Mouse (Mus musculus): ENCODE data around the gene Trf. TPM values are rescaled to one million over a fixed set of nuclear protein-coding genes. Genes with fewer than 3 reads are reported as not detected.
A peak's percentile ranks its signal among the peaks of the same experiment; 100 is the strongest.
"Not testable (repeated sequence)": the region's sequence is repeated elsewhere in the genome, so short reads cannot be mapped to it uniquely, and the experiment has no call there.

The Trf gene
- polyA plus RNA-seq, 1 experiment from 2014 or later, result 34.3 TPM

GRCm38 (mm10) chr9:103180303-103180702 lies 49.9 kb downstream of the Trf start:
- H3K9ac ChIP-seq, result peak overlapping the region; percentile 62; the same call in 1 of the 2 replicates
- H3K36me3 ChIP-seq, result peaks cover 80% of the 10 kb centered on the region
- no peak overlapping the region for H3K4me3 ChIP-seq
- no peaks in the 10 kb centered on the region for H3K9me3 ChIP-seq
- no peaks in the 10 kb centered on the region for H3K27me3 ChIP-seq
- 55% methylated on average over 3 of the region's 3 CpGs for WGBS
- H3K4me1 ChIP-seq (replicated peaks), result peaks cover 16% of the 10 kb centered on the region
- peak overlapping the region; percentile 49 for H3K4me2 ChIP-seq
- 0 out of 2 replicates have a peak, but pooled peaks have one; percentile 33 for ATAC-seq (ENCODE audit: low FRiP score)
- peak overlapping the region; percentile 62 for H3K27ac ChIP-seq

- WGBS, result 98% methylated on average over 7 of the region's 7 CpGs
- no peak overlapping the region for H3K27ac ChIP-seq
- H3K9me3 ChIP-seq, result no peaks in the 10 kb centered on the region
- ATAC-seq (ENCODE audit: low FRiP score), result no peak
- peaks cover 11% of the 10 kb centered on the region for H3K4me1 ChIP-seq (replicated peaks)
- H3K4me3 ChIP-seq, result no peak overlapping the region
- H3K27me3 ChIP-seq, result no peaks in the 10 kb centered on the region
- H3K4me2 ChIP-seq, result no peak overlapping the region
- no peak overlapping the region for H3K9ac ChIP-seq
- H3K36me3 ChIP-seq, result peaks cover 84% of the 10 kb centered on the region
Measured at GRCm38 (mm10) chr9:103175692-103176091, 54.6 kb downstream of the Trf start.

GRCm38 (mm10) chr9:103174771-103175519 lies 55.3 kb downstream of the Trf start:
- no peak overlapping the region for H3K4me2 ChIP-seq
- ATAC-seq (ENCODE audit: low FRiP score), result no peak
- H3K4me1 ChIP-seq (replicated peaks), result peaks cover 4% of the 10 kb centered on the region; the same call in 1 of the 2 replicates
- WGBS, result 65% methylated on average over 6 of the region's 6 CpGs
- no peaks in the 10 kb centered on the region for H3K27me3 ChIP-seq
- H3K4me3 ChIP-seq, result no peak overlapping the region
- no peak overlapping the region for H3K27ac ChIP-seq
- H3K36me3 ChIP-seq, result peaks cover 83% of the 10 kb centered on the region
- no peaks in the 10 kb centered on the region for H3K9me3 ChIP-seq
- H3K9ac ChIP-seq, result no peak overlapping the region

GRCm38 (mm10) chr9:103168771-103169170 lies 61.5 kb downstream of the Trf start:
- H3K4me2 ChIP-seq, result no peak overlapping the region
- WGBS, result 73% methylated on average over 7 of the region's 7 CpGs
- no peaks in the 10 kb centered on the region for H3K9me3 ChIP-seq
- ATAC-seq (ENCODE audit: low FRiP score), result no peak
- H3K4me1 ChIP-seq (replicated peaks), result peaks cover 14% of the 10 kb centered on the region; the same call in 1 of the 2 replicates
- no peak overlapping the region for H3K4me3 ChIP-seq
- peaks cover 91% of the 10 kb centered on the region for H3K36me3 ChIP-seq
- no peak overlapping the region for H3K9ac ChIP-seq
- H3K27me3 ChIP-seq, result no peaks in the 10 kb centered on the region
- H3K27ac ChIP-seq, result peak overlapping the region; percentile 52; the same call in 1 of the 2 replicates

- no peak overlapping the region for H3K9ac ChIP-seq
- H3K4me3 ChIP-seq, result no peak overlapping the region
- no peak overlapping the region for H3K4me2 ChIP-seq
- no peaks in the 10 kb centered on the region for H3K27me3 ChIP-seq
- 61% methylated on average over 6 of the region's 6 CpGs for WGBS
- peaks cover 91% of the 10 kb centered on the region for H3K36me3 ChIP-seq
- ATAC-seq (ENCODE audit: low FRiP score), result peak; percentile 70
- H3K27ac ChIP-seq, result peak overlapping the region; percentile 52
- no peaks in the 10 kb centered on the region for H3K9me3 ChIP-seq
- H3K4me1 ChIP-seq (replicated peaks), result peaks cover 18% of the 10 kb centered on the region; the same call in 1 of the 2 replicates
Measured at GRCm38 (mm10) chr9:103168046-103168445, 62.2 kb downstream of the Trf start.

GRCm38 (mm10) chr9:103163806-103164205 lies 66.4 kb downstream of the Trf start:
- Histone ChIP-seq H3K36me3 (peaks cover 96% of the 10 kb centered on the region), H3K4me1 (replicated peaks) (peaks cover 12% of the 10 kb centered on the region; the same call in 1 of the 2 replicates), H3K4me2 (no peak overlapping the region), H3K27me3 (no peaks in the 10 kb centered on the region), H3K27ac (0 out of 2 replicates have a peak overlapping the region, but pooled peaks have one; percentile 4), H3K9me3 (no peaks in the 10 kb centered on the region), H3K4me3 (no peak overlapping the region), H3K9ac (no peak overlapping the region)
- no peak for ATAC-seq (ENCODE audit: low FRiP score)
- 73% methylated on average over 15 of the region's 15 CpGs for WGBS

GRCm38 (mm10) chr9:103155158-103155557 lies 75.1 kb downstream of the Trf start:
- H3K9me3 ChIP-seq; H3K4me3 ChIP-seq; H3K27ac ChIP-seq; H3K9ac ChIP-seq; ATAC-seq (ENCODE audit: low FRiP score); H3K27me3 ChIP-seq; H3K4me2 ChIP-seq: not testable (repeated sequence)
- Histone ChIP-seq H3K36me3 (peaks cover 37% of the 10 kb centered on the region), H3K4me1 (replicated peaks) (peaks cover 18% of the 10 kb centered on the region)
- 80% methylated on average over 7 of the region's 7 CpGs for WGBS

- Histone ChIP-seq H3K4me2 (no peak overlapping the region), H3K9me3 (no peaks in the 10 kb centered on the region), H3K36me3 (peaks cover 34% of the 10 kb centered on the region), H3K27me3 (no peaks in the 10 kb centered on the region), H3K9ac (no peak overlapping the region), H3K4me1 (replicated peaks) (peaks cover 19% of the 10 kb centered on the region), H3K4me3 (no peak overlapping the region), H3K27ac (no peak overlapping the region)
- 88% methylated on average over 2 of the region's 2 CpGs for WGBS
- ATAC-seq (ENCODE audit: low FRiP score), result no peak
Measured at GRCm38 (mm10) chr9:103154568-103154967, 75.7 kb downstream of the Trf start.

Other genes with a start within 250 kb of the Trf start
- 1.1 and 1.2 TPM in 2 replicates for gene Slco2a1, start 241.7 kb downstream of the Trf start, polyA plus RNA-seq (2015; fragmentation: Nextera tagmentation; extraction: Ambion mirVana)
- 80.2 and 83.1 TPM in 2 replicates for gene Rab6b, start 118.7 kb downstream of the Trf start, polyA plus RNA-seq (2015; fragmentation: Nextera tagmentation; extraction: Ambion mirVana)
- gene Srprb, start 28.3 kb downstream of the Trf start, polyA plus RNA-seq (2015; fragmentation: Nextera tagmentation; extraction: Ambion mirVana), result 48.9 and 51.0 TPM in 2 replicates
- 3.5 and 4.7 TPM in 2 replicates for gene Gm20425, start 137 bp downstream of the Trf start, polyA plus RNA-seq (2015; fragmentation: Nextera tagmentation; extraction: Ambion mirVana)
- 1.2 and 2.8 TPM in 2 replicates for gene 1300017J02Rik, start 74.6 kb upstream of the Trf start, polyA plus RNA-seq (2015; fragmentation: Nextera tagmentation; extraction: Ambion mirVana)
- 23.2 and 26.0 TPM in 2 replicates for gene Topbp1, start 74.8 kb upstream of the Trf start, polyA plus RNA-seq (2015; fragmentation: Nextera tagmentation; extraction: Ambion mirVana)
- gene Cdv3, start 135.4 kb upstream of the Trf start, polyA plus RNA-seq (2015; fragmentation: Nextera tagmentation; extraction: Ambion mirVana), result 80.9 and 84.4 TPM in 2 replicates
- gene Bfsp2, start 250.0 kb upstream of the Trf start, polyA plus RNA-seq (2015; fragmentation: Nextera tagmentation; extraction: Ambion mirVana), result 3.1 and 4.5 TPM in 2 replicates

All from hindbrain, embryonic 13.5 days (tissue).